Mouse (Mus musculus): ENCODE data around the gene Gm3526. TPM values are rescaled to one million over a fixed set of nuclear protein-coding genes. Genes with fewer than 3 reads are reported as not detected.

Gm3526 gene
- polyA plus RNA-seq (2012; rRNA removed), result not detected in 2 replicates

GRCm38 (mm10) chr14:5260480-5260879, at the start of gene Gm3526:
TSS of gene Gm3526 (minus strand) at chr14:5260580.

Other genes with a start within 250 kb of the Gm3526 start
- not detected in 2 replicates for gene Gm3298, start 244.7 kb downstream of the Gm3526 start, polyA plus RNA-seq (2012; rRNA removed)
- gene 4930555G01Rik, start 210.0 kb downstream of the Gm3526 start, polyA plus RNA-seq (2012; rRNA removed), result not detected in 2 replicates
- gene Gm8281, start 189.5 kb downstream of the Gm3526 start, polyA plus RNA-seq (2012; rRNA removed), result not detected in 2 replicates
- not detected in 2 replicates for gene Gm8279, start 129.1 kb downstream of the Gm3526 start, polyA plus RNA-seq (2012; rRNA removed)
- not detected in 2 replicates for gene Gm3317, start 96.0 kb downstream of the Gm3526 start, polyA plus RNA-seq (2012; rRNA removed)
- not detected in 2 replicates for gene Gm8271, start 74.8 kb downstream of the Gm3526 start, polyA plus RNA-seq (2012; rRNA removed)
- not detected in 2 replicates for gene Gm3542, start 74.3 kb upstream of the Gm3526 start, polyA plus RNA-seq (2012; rRNA removed)
- gene Gm3500, start 128.5 kb upstream of the Gm3526 start, polyA plus RNA-seq (2012; rRNA removed), result not detected in 2 replicates
- gene Gm3194, start 194.9 kb upstream of the Gm3526 start, polyA plus RNA-seq (2012; rRNA removed), result 0.23 TPM in 1 of 2 replicates, not detected in the other
- not detected in 2 replicates for gene Gm8246, start 217.2 kb upstream of the Gm3526 start, polyA plus RNA-seq (2012; rRNA removed)
- not detected in 2 replicates for gene Gm3187, start 223.6 kb upstream of the Gm3526 start, polyA plus RNA-seq (2012; rRNA removed)
- not detected in 2 replicates for gene Gm3488, start 241.1 kb upstream of the Gm3526 start, polyA plus RNA-seq (2012; rRNA removed)